Mouse (Mus musculus) stomach, adult 2 months (tissue): ENCODE results near the gene Ccna2. TPM values are rescaled to one million over a fixed set of nuclear protein-coding genes. Genes with fewer than 3 reads are reported as not detected.

Source experiments
- polyA plus RNA-seq: library from polyadenylated mRNA; depleted of rRNA; stranded (reverse); fragments of >200 nt; gene quantifications from 2 replicates; pipeline ENCODE4 v1.2.3, GENCODE M21; 2012; rRNA removed

The Ccna2 gene
- polyA plus RNA-seq: 19.4 and 32.7 TPM in 2 replicates

DNA sequence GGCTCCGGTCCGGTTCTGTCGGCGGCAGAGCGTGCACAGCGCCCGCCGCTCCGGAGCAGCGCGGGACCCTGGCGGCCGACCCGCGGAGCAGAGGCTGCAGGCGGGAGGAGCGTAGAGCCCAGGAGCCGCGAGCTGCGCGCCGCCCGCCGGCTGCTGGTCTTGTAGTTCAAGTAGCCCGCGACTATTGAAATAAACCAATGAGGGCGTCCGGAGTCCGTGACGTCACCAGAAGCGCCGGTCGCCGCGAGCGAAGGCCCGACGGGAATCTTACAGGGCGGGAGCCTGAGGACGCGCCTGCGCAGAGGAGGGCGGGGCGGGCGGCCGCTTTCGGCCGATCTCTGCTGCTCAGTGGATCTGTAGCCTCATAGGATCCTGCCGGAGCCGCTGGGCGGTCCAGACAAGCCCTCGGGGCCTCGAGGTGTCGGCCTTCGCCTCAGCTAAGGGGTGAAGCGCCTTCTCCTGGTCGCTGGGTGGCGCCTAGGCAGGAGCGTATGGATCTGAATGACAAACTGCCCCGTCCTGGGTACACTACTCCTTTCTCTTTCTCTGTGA is at the start of gene Ccna2:
Ccna2 (minus strand) TSS at position 324 of the 552 bp plus-strand sequence.

DNA sequence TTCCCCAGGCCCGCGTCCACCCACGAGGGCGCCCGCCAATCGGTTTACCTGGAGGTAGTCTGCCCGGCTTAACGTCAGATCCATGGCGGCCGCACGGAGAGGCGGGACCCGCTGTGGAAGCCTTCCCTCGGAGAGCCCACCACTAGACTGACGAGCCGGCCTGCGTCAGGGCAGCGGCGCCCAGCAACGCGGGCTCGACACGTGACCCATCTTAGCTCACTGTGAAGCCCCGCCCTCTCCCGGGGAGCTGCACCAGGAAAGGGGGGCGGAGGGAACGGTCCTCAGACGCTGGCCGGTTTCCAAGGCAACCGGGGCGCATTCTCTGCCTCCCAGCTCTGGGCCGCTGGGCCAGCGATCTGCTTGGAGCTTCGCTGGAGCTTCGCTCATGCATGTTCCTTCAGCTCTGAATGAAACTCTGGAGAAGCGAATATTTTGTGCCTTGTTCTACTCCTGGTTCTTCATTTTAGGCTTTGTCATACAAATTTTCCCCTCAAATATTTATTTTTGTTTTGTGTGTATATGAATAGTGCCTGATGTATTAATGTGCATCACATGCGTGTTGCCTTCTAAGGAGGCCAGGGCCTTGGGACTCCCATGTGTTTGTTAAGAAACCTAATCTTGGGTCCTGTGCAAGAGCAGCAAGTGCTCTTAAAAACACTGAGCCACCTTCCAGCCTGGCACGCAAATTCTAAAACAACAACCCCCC is 41.4 kb upstream of the Ccna2 start, which contains the start of gene Bbs7:
Bbs7 (minus strand) TSS at position 276 of the 706 bp plus-strand sequence.

DNA sequence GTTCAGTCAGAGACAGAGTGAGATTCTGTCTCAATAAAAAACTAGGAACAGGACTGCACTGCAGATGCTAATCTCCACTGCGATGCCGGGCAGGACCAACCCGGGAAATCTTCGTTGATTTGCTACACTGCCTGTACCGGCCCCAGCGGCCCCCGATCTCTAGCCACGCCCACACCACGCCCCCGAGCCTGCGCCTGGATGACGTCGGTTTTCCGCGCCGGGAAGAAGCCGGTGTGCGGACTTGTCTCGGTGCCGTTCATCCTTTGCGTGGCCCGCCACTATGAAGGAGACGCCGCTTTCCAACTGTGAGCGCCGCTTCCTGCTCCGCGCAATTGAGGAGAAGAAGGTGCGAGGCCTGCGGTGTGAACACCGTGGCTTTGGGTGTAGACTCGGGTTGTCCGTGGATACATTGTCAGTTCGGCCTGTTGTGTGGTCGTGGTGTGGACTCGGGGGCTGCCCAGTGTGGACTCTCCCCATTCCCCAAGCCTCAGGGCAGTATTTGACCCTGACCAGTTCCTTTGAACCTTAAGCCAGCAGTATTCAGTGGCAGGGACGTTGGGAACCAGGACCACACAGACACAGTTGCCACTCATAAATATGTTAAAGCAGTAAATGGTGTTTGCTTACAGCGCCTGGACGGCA is 19.4 kb downstream of the Ccna2 start, which contains the start of gene Exosc9:
Exosc9 (plus strand) TSS at position 201 of the 642 bp plus-strand sequence.

GRCm38 (mm10) chr3:36521073-36522060 is 50.6 kb downstream of the Ccna2 start, which contains the start of gene Gm11549:
Gm11549 (minus strand) TSS chr3:36521813.

Other genes starting within 250 kb of the Ccna2 start
- 164 and 232 TPM in 2 replicates for gene Anxa5, start 96.3 kb downstream of the Ccna2 start, polyA plus RNA-seq
- 0.54 and 0.72 TPM in 2 replicates for gene 1810062G17Rik, start 96.2 kb downstream of the Ccna2 start, polyA plus RNA-seq
- not detected in 2 replicates for gene Gm11549, start 50.3 kb downstream of the Ccna2 start, polyA plus RNA-seq
- 0.62 and 2.5 TPM in 2 replicates for gene Exosc9, start 19.5 kb downstream of the Ccna2 start, polyA plus RNA-seq
- 0.12 and 0.27 TPM in 2 replicates for gene Bbs7, start 41.3 kb upstream of the Ccna2 start, polyA plus RNA-seq
- 0.46 and 0.66 TPM in 2 replicates for gene Trpc3, start 118.0 kb upstream of the Ccna2 start, polyA plus RNA-seq